Mouse (Mus musculus) C2C12 (cell line): Measurements from ENCODE around the gene Krtap5-5.
"Not testable (repeated sequence)": the region's sequence is repeated elsewhere in the genome, so short reads cannot be mapped to it uniquely, and the experiment has no call there.

Source experiments
- CTCF ChIP-seq: IDR thresholded peaks from one replicate; pipeline ENCODE4 v1.5.1; 2011; ENCODE audit not compliant: control insufficient read depth, insufficient read depth, insufficient read length
- FOSL1 ChIP-seq: IDR thresholded peaks from one replicate; pipeline ENCODE4 v1.8.0; 2011; ENCODE audit warnings: mild to moderate bottlenecking, low read length; ENCODE audit not compliant: poor library complexity, insufficient read depth, severe bottlenecking

DNA sequence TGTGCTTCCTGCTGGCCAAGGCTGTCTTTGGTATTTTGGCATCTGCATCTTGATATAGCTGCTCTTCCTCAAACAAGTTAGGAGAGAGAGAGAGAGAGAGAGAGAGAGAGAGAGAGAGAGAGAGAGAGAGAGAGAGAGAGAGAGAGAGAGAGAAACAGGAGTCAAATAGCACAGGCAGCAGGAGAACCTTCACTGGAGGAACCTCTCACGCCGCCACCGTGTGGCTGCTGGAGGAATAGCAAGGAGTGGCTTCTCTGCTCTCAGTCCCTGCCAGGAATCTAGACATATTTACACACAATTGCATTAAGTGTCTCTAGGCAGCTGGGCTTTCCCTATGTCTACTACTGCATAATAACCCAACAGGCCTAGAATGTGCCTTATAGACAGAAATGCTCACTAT is 48.4 kb upstream of the Krtap5-5 start:
- peak; percentile 35 for TF ChIP-seq CTCF
- TF ChIP-seq FOSL1, result not testable (repeated sequence)
